Mouse (Mus musculus): ENCODE measurements around the gene Mymk. TPM values are rescaled to one million over a fixed set of nuclear protein-coding genes. Genes with fewer than 3 reads are reported as not detected.
A peak's percentile ranks its signal among the peaks of the same experiment; 100 is the strongest.

Gene Mymk
- polyA plus RNA-seq, 1 experiment = 1,410 TPM

GRCm38 (mm10) chr2:27071137-27071536 is 842 bp downstream of the Mymk start:
- no peaks in the 10 kb centered on the region for H3K27me3 ChIP-seq (ENCODE audit: control insufficient read depth, insufficient read depth, insufficient read length)
- H3ac ChIP-seq (ENCODE audit: control insufficient read depth, insufficient read length) = peak overlapping the region; percentile 1
- TF ChIP-seq TCF3 (IDR thresholded peaks at IDR 0.05; ENCODE audit: insufficient read length, low read depth) (no peak), TCF12 (IDR thresholded peaks at IDR 0.05; ENCODE audit: insufficient read depth, poor library complexity, severe bottlenecking) (no peak), SRF (IDR thresholded peaks at IDR 0.05; ENCODE audit: control insufficient read depth, insufficient read length, low read depth) (no peak), POLR2AphosphoS2 (IDR thresholded peaks at IDR 0.05; ENCODE audit: insufficient read length, low read depth) (peak; percentile 24)
- H3K36me3 ChIP-seq (ENCODE audit: control insufficient read depth, insufficient read depth) = peaks cover 7% of the 10 kb centered on the region
- H3K79me2 ChIP-seq (ENCODE audit: control insufficient read depth, insufficient read depth) = peaks cover 6% of the 10 kb centered on the region
- peak overlapping the region; percentile 64 for H3K4me2 ChIP-seq (ENCODE audit: low read depth)
- H3K4me3 ChIP-seq = peak overlapping the region; percentile 56

GRCm38 (mm10) chr2:27070247-27070813 is 1.6 kb downstream of the Mymk start:
- Histone ChIP-seq H3K27me3 (ENCODE audit: control insufficient read depth, insufficient read depth, insufficient read length) (no peaks in the 10 kb centered on the region), H3K36me3 (ENCODE audit: control insufficient read depth, insufficient read depth) (peaks cover 13% of the 10 kb centered on the region), H3K4me2 (ENCODE audit: low read depth) (peak overlapping the region; percentile 64), H3ac (ENCODE audit: control insufficient read depth, insufficient read length) (peak overlapping the region; percentile 18), H3K79me2 (ENCODE audit: control insufficient read depth, insufficient read depth) (peaks cover 6% of the 10 kb centered on the region), H3K4me3 (peak overlapping the region; percentile 56)
- no peak for TF ChIP-seq E2F4 (IDR thresholded peaks at IDR 0.05; ENCODE audit: insufficient read depth)
- no peak for TF ChIP-seq MAX (IDR thresholded peaks at IDR 0.05; ENCODE audit: low read depth)
- TF ChIP-seq MYOD1 (IDR thresholded peaks at IDR 0.05; ENCODE audit: control insufficient read depth in 1 of 3, insufficient read length in 2 of 3, low read depth in 2 of 3) = peak in 2 of 3 experiments; percentile 64 to 85
- peak; percentile 43 for TF ChIP-seq TCF3 (IDR thresholded peaks at IDR 0.05; ENCODE audit: insufficient read length, low read depth)
- TF ChIP-seq USF1 (IDR thresholded peaks at IDR 0.05; ENCODE audit: low read depth) = no peak
- peak; percentile 31 for TF ChIP-seq TCF12 (IDR thresholded peaks at IDR 0.05; ENCODE audit: insufficient read depth, poor library complexity, severe bottlenecking)
- peak; percentile 55 for TF ChIP-seq POLR2A (IDR thresholded peaks at IDR 0.05; ENCODE audit: insufficient read length, low read depth)
- TF ChIP-seq MYOG (IDR thresholded peaks at IDR 0.05; ENCODE audit: control insufficient read depth in 1 of 3, insufficient read depth in 1 of 3, insufficient read length in 2 of 3, low read depth in 2 of 3) = peak in 2 of 3 experiments; percentile 51 to 92
- no peak for TF ChIP-seq REST (IDR thresholded peaks at IDR 0.05; ENCODE audit: insufficient read depth, insufficient read length)

GRCm38 (mm10) chr2:27069646-27070045 is 2.3 kb downstream of the Mymk start:
- H3K27me3 ChIP-seq (ENCODE audit: control insufficient read depth, insufficient read depth, insufficient read length) = no peaks in the 10 kb centered on the region
- peaks cover 15% of the 10 kb centered on the region for H3K36me3 ChIP-seq (ENCODE audit: control insufficient read depth, insufficient read depth)
- H3K4me3 ChIP-seq = peak overlapping the region; percentile 56
- TF ChIP-seq USF1 (IDR thresholded peaks at IDR 0.05; ENCODE audit: low read depth) = no peak
- TF ChIP-seq SRF (IDR thresholded peaks at IDR 0.05; ENCODE audit: control insufficient read depth, insufficient read length, low read depth) = peak; percentile 40
- peak; percentile 75 for TF ChIP-seq TCF12 (IDR thresholded peaks at IDR 0.05; ENCODE audit: insufficient read depth, poor library complexity, severe bottlenecking)
- TF ChIP-seq CEBPB (IDR thresholded peaks at IDR 0.05; ENCODE audit: insufficient read depth, poor library complexity, severe bottlenecking) = no peak
- TF ChIP-seq MYOD1 (IDR thresholded peaks at IDR 0.05; ENCODE audit: control insufficient read depth in 1 of 3, insufficient read length in 2 of 3, low read depth in 2 of 3) = peak; percentile 20 to 100 (median 94)
- TF ChIP-seq POLR2A (IDR thresholded peaks at IDR 0.05; ENCODE audit: insufficient read length, low read depth) = peak; percentile 66
- peak; percentile 90 for TF ChIP-seq POLR2AphosphoS2 (IDR thresholded peaks at IDR 0.05; ENCODE audit: insufficient read length, low read depth)
- peak; percentile 85 to 99 (median 94) for TF ChIP-seq MYOG (IDR thresholded peaks at IDR 0.05; ENCODE audit: control insufficient read depth in 1 of 3, insufficient read depth in 1 of 3, insufficient read length in 2 of 3, low read depth in 2 of 3)
- TF ChIP-seq MAX (IDR thresholded peaks at IDR 0.05; ENCODE audit: low read depth) = peak; percentile 52
- TF ChIP-seq TCF3 (IDR thresholded peaks at IDR 0.05; ENCODE audit: insufficient read length, low read depth) = peak; percentile 90
- TF ChIP-seq REST (IDR thresholded peaks at IDR 0.05; ENCODE audit: insufficient read depth, insufficient read length) = no peak
- no peak for TF ChIP-seq E2F4 (IDR thresholded peaks at IDR 0.05; ENCODE audit: insufficient read depth)
- H3K79me2 ChIP-seq (ENCODE audit: control insufficient read depth, insufficient read depth) = peaks cover 6% of the 10 kb centered on the region
- H3ac ChIP-seq (ENCODE audit: control insufficient read depth, insufficient read length) = peak overlapping the region; percentile 18
- peak overlapping the region; percentile 67 for H3K4me2 ChIP-seq (ENCODE audit: low read depth)

GRCm38 (mm10) chr2:27067996-27068395 is 4.0 kb downstream of the Mymk start:
- Histone ChIP-seq H3K36me3 (ENCODE audit: control insufficient read depth, insufficient read depth) (peaks cover 25% of the 10 kb centered on the region), H3K4me2 (ENCODE audit: low read depth) (peak overlapping the region; percentile 67), H3K79me2 (ENCODE audit: control insufficient read depth, insufficient read depth) (peaks cover 6% of the 10 kb centered on the region), H3K4me3 (peak overlapping the region; percentile 56), H3ac (ENCODE audit: control insufficient read depth, insufficient read length) (no peak overlapping the region), H3K27me3 (ENCODE audit: control insufficient read depth, insufficient read depth, insufficient read length) (no peaks in the 10 kb centered on the region)
- TF ChIP-seq POLR2AphosphoS2 (IDR thresholded peaks at IDR 0.05; ENCODE audit: insufficient read length, low read depth) (no peak), POLR2A (IDR thresholded peaks at IDR 0.05; ENCODE audit: insufficient read length, low read depth) (peak; percentile 17)

- Histone ChIP-seq H3K79me2 (ENCODE audit: control insufficient read depth, insufficient read depth) (peaks cover 6% of the 10 kb centered on the region), H3K27me3 (ENCODE audit: control insufficient read depth, insufficient read depth, insufficient read length) (no peaks in the 10 kb centered on the region), H3K36me3 (ENCODE audit: control insufficient read depth, insufficient read depth) (peaks cover 29% of the 10 kb centered on the region), H3K4me3 (no peak overlapping the region), H3K4me2 (ENCODE audit: low read depth) (peak overlapping the region; percentile 67), H3ac (ENCODE audit: control insufficient read depth, insufficient read length) (no peak overlapping the region)
- no peak for TF ChIP-seq TCF3 (IDR thresholded peaks at IDR 0.05; ENCODE audit: insufficient read length, low read depth)
- no peak for TF ChIP-seq MAX (IDR thresholded peaks at IDR 0.05; ENCODE audit: low read depth)
- TF ChIP-seq MYOG (IDR thresholded peaks at IDR 0.05; ENCODE audit: control insufficient read depth in 1 of 3, insufficient read depth in 1 of 3, insufficient read length in 2 of 3, low read depth in 2 of 3) = no peak
- TF ChIP-seq USF1 (IDR thresholded peaks at IDR 0.05; ENCODE audit: low read depth) = no peak
- no peak for TF ChIP-seq SRF (IDR thresholded peaks at IDR 0.05; ENCODE audit: control insufficient read depth, insufficient read length, low read depth)
- no peak for TF ChIP-seq REST (IDR thresholded peaks at IDR 0.05; ENCODE audit: insufficient read depth, insufficient read length)
- TF ChIP-seq POLR2A (IDR thresholded peaks at IDR 0.05; ENCODE audit: insufficient read length, low read depth) = no peak
- TF ChIP-seq CEBPB (IDR thresholded peaks at IDR 0.05; ENCODE audit: insufficient read depth, poor library complexity, severe bottlenecking) = no peak
- no peak for TF ChIP-seq TCF12 (IDR thresholded peaks at IDR 0.05; ENCODE audit: insufficient read depth, poor library complexity, severe bottlenecking)
- TF ChIP-seq POLR2AphosphoS2 (IDR thresholded peaks at IDR 0.05; ENCODE audit: insufficient read length, low read depth) = no peak
- no peak for TF ChIP-seq E2F4 (IDR thresholded peaks at IDR 0.05; ENCODE audit: insufficient read depth)
- no peak for TF ChIP-seq MYOD1 (IDR thresholded peaks at IDR 0.05; ENCODE audit: control insufficient read depth in 1 of 3, insufficient read length in 2 of 3, low read depth in 2 of 3)
Measured at GRCm38 (mm10) chr2:27067124-27067523, 4.9 kb downstream of the Mymk start.
